Mouse (Mus musculus) left cerebral cortex, adult 18-20 months (tissue): Measurements from ENCODE around the gene Rasgef1b. TPM values are rescaled to one million over a fixed set of nuclear protein-coding genes. Genes with fewer than 3 reads are reported as not detected.
A peak's percentile ranks its signal among the peaks of the same experiment; 100 is the strongest.

Experiments used
- DNase-seq, 2 experiments: peaks; one replicate each; pipeline ENCODE4 v3.0.0; 2021 to 2022; ENCODE audit warnings: low spot score in 2 of 2, mixed read lengths in 1 of 2
- total RNA-seq, 2 experiments: library from RNA; stranded (reverse); gene quantifications; 2 replicates each; pipeline ENCODE4 v1.2.3; 2021

The Rasgef1b gene
- total RNA-seq, 2 experiments from 2014 or later = 73.6 to 73.8 TPM

- no peak for DNase-seq
Measured at GRCm38 (mm10) chr5:99470613-99471012, 258.3 kb downstream of the Rasgef1b start.

DNA sequence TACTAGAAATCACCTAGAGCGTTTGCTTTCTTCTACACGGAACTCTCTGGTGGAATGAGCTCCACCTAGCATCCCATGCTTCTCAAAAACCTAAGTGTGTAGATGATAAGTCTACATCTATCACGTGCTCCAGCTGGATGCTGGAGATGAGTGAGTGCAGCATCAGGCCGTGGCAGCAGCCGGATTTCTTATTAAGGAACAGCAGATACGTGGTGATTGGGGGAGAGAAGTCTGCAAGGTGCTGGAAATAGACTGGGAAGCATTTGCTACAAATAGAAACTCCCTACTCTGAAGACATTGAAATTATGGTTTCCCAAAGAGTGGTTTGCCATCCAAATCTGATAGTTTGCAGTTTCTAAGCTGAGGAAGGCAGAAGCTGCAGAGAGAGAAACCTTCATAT lies 269.9 kb downstream of the Rasgef1b start:
- no peak for DNase-seq

DNA sequence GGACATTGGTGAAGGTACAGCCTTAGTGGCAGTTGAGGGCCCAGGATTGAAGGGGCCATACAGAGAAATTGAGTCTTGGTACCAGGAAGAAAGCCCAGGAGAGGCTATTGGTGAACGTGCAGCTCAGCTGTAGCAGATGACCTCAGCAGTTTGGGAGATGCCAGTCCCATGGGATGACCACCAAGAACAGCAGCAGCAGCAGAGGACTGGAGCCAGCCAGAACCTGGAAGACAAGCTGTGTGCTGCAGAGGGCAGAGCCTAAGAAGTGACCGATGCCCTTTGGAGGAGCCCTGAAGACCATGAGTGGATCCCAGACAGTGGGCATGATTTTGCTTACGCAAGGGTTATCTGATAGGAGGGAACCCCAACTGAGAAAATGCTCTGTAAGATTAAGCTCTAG lies 271.6 kb downstream of the Rasgef1b start:
- no peak for DNase-seq

- no peak for DNase-seq
Measured at GRCm38 (mm10) chr5:99451939-99452338, 276.9 kb downstream of the Rasgef1b start.

DNA sequence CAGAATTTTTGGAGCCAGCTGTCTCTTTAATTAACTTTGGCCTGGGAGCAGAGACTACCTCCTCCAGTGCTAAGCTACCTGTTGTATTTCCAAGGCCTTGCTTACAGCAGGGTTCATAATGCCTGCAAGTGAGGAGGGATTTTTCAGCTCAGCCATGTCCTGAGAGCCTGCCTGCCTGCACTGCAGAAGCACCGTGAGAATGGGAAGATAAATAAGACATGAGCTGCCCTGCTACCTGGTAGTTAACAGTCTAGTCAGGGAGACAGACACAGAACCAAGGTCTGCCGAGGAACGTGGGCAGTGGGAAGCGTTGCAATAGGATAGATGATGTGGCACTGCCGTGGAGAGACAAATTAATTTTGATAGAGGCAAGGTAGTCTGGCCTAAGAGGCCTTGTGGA lies 277.4 kb downstream of the Rasgef1b start:
- no peak for DNase-seq

DNA sequence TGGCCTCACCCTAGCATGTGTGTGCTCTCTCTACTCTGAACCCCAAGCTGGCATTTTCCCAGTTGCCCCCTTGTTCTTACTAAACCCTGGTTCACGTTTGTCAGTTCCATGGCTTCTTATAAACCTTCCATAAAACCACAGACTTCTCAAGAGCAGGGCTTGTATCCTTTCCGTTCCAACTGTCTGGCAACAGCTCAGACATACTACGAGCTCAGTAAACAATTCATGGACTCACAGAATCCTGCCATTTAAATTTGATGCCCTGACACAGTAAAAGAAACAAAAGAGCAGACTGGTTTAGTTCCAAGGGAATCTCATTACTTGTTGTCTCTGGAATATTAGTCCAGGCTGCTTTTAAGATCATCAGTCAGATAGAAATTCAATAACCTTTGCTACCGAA lies 277.9 kb downstream of the Rasgef1b start:
- DNase-seq = no peak

DNA sequence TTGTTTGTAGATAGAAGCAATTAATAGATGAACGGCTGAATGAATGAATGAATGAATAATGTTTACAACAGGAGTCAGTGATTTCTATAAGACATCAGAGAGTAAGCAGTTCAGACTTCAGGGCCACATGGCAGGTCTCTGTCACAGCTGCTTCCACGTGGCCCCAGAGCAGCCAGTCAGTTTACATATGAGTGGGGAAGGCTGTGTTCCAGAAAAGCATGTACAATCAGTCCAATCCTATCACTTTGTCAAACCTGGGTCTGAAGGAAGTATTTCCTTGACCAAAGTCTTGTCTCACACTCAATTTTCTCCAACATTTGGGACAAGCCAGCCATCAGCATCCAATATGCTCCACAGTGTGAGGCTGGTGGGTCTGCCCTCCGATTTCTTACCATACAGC lies 278.4 kb downstream of the Rasgef1b start:
- no peak for DNase-seq

GRCm38 (mm10) chr5:99447481-99447880 lies 281.4 kb downstream of the Rasgef1b start:
- no peak for DNase-seq

GRCm38 (mm10) chr5:99445242-99445641 lies 283.6 kb downstream of the Rasgef1b start:
- DNase-seq = no peak

DNA sequence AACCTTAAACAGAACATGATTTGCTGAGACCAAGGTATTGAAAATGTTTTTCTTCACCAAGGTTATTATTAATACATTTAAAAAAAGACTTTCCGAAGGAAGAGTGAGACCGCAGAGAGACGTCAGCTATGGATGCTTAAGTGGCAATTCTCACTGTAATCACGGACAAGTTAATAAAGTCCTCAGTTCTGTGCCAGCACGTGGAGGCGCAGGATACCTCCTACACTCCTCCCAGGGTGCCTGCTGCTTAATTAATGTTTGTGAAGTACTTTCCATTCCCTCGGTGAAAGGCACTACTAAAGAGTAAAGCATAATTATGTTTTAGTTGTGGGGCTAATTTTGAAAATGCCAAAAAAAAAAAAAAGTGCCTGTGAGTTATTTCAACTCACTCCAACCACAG lies 284.1 kb downstream of the Rasgef1b start:
- no peak for DNase-seq

DNA sequence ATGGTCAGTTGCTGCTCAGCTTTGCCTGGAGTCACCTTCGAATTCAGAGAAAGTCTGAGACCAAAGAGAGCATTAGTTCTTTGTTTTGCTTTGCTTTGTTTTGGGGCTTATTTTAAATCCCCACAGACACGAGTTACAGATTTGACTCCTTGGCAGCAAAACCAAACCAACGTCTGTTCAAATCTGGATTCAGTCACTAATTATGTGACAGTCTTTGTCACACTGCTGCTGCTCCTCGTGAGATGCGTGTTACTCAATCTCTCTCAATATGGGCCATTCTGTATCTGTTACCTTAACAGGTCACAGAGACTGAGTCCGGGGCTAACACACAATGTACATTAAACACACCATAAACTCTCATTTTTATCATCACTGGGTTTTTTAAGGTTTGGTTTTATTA lies 288.8 kb downstream of the Rasgef1b start:
- no peak for DNase-seq

DNA sequence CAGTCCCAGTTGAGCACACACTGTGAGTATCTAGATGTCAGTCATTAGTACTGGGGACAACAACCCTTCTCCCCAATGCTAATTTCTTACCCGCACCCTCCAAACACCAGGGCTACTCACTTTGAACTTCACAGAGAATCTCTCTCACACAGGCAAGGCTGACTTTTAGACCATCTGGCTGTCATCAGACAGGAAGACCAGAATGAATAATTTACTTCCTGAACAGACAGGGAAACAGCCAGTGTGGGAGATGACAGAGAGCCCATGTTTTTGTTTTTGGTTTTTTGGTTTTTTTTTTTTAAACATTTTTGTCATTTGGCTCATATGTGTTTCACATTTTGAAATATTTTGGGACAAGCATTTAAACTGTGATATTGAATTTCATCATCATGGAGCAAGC lies 290.3 kb downstream of the Rasgef1b start:
- no peak for DNase-seq

DNA sequence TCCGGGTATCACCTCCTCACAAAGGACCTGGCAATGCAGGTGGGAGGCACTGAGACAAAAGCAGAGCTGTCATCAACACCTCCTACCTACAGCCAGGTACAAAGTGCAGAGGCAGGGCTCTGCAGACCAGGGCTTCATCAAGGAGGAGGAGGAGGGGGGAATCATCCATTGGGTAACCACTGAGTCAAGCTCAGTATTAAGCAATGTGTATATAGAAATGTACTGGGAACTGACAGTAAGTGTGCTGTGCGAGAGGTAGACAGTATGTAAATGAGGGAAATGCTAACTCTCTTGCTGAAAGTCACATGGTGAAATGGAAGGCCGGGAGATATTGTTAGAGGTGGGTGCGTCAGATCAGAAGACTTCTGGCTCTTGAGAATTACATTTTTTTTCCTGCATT lies 294.6 kb downstream of the Rasgef1b start:
- no peak for DNase-seq

DNA sequence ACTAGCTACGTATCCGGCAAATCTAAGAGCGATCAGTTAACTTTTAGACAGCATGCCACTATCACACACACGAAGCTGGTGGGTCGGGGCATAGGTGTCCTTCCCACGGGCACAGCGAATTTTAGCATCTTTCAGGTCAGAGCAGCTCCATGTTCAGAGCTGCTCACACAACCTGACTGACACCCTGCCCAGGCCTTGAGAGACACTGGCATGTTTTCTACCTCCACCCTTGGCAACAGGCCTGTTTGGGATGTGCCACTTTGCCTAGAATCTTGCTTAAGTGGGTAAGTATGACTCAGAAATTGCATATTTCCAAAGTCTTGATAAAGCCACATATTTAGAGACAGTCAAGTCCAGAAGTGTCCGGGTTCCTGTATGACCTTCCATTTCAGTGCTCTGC lies 296.4 kb downstream of the Rasgef1b start:
- no peak for DNase-seq

GRCm38 (mm10) chr5:99429273-99429672 lies 299.6 kb downstream of the Rasgef1b start:
- DNase-seq = no peak

- DNase-seq = no peak
Measured at GRCm38 (mm10) chr5:99428648-99429047, 300.2 kb downstream of the Rasgef1b start.

GRCm38 (mm10) chr5:99423271-99423670 lies 305.6 kb downstream of the Rasgef1b start:
- peak; percentile 33 to 42 for DNase-seq

DNA sequence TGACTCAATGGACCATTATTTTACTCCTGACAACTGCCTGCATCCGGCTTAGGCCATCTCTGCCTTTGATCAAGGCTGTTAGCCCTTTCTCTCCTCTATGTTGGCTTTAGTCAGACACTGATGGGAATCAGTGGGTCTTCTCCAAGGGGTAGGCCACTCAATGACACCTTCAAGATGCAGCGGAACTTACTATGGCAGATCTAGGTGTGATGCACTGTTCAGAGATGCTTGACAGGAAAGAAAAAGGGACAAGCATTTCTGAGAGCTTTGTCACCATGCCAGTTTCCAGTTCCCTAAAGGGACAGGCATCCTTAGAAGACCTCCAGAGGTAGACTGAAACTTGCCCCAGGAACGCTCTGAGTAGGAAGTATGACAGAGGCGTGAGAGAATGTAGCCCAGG lies 306.0 kb downstream of the Rasgef1b start:
- DNase-seq = no peak

DNA sequence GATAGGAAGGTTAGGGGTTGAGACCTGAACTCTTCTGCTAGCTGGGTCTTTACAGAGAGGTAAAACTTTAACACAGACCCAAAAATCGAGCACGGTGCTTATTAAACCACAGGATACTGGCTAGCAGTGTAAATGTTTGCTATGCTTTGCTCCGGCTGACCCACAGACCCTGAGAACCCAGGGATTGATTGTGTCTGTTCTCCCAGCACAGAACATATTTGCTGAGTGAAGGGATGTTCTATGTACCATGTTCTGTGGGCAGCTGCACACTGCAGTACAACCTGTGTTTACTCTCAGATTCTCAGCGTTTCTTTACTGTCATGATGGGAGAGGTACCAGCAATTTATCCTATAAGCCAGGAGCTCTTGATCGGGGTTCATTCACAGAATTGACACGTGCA lies 306.8 kb downstream of the Rasgef1b start:
- no peak for DNase-seq

DNA sequence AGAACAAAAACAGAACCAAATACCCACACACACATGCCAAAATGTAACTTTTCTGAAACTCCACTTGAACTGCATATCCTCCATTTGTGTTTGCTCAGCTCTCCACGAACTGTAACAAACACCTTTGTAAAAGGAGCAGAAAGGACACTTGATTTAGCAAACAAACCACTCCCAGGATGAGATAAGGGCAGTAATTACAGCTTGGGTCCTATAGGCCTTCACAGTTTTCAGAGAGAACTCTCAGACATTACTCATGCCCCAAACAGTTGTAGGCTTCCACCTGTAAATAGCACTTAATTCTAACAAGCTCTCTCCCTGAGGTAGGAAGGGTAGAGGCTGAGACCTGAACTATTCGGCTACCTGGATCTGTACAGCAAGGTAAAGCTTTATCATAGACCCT lies 309.0 kb downstream of the Rasgef1b start:
- no peak for DNase-seq

DNA sequence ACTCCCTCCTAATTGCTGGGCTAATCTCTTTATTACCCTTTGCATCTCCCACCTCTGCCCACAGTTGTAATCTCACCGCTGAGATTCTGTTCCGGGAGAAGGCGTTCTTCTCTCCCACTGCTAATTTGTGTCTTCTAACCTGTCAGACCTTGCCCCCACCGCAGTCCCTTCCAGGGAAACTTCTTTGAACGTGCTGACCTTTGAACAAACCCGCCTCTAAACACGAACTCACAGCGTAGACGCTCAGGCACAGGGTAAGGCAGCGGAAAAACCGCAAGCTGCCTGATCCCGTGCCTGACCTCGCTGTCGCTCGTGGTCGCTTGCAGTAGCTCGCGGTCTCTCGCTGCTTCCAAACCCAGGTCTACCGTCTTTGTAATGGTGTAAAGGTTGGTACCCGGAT lies 312.0 kb downstream of the Rasgef1b start:
- no peak for DNase-seq

GRCm38 (mm10) chr5:99415676-99416075 lies 313.2 kb downstream of the Rasgef1b start:
- DNase-seq = no peak

DNA sequence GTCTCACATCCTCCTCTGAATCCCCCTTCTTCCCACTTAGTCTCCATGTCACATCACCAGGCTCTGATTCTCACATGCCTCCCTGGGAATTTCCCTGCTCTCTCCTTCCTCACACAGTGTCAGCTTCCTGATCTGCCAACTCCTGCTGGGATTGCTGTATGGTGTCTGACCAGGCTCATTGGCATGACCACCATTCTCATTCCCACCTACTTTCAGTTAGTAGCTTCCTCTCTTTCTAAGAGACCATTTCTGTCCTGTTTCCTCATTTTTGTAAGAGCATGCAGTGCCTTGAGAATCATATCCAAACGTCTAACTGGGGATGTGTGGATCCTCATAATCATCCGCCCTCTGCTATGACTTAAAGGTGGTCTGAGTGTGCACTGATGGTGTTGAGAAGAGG lies 313.8 kb downstream of the Rasgef1b start:
- no peak for DNase-seq

DNA sequence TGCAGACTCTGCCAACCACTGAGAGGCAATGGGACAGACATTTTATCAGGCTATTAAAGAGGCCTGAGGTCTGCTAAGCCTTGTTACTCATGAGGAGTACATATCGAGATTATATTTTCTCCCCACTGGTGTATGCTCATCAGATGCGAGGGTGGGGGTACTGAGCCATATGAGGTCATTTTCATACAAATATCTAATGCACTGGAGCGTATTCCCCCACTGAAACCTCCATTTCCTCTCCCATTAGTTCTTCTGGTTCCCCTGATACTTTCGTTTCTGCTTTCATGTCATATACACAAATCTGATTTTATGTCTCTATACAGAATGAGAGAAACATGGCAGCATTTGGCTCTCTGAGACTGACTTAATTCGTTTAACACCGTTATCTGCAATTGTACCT lies 314.6 kb downstream of the Rasgef1b start:
- no peak for DNase-seq
